Mouse (Mus musculus): ENCODE measurements around the gene Six6.
A peak's percentile ranks its signal among the peaks of the same experiment; 100 is the strongest.

Six6 gene

GRCm38 (mm10) chr12:72939616-72940015 is at the start of gene Six6:
Six6 (plus strand) TSS chr12:72939892.
- no peak for DNase-seq

DNA sequence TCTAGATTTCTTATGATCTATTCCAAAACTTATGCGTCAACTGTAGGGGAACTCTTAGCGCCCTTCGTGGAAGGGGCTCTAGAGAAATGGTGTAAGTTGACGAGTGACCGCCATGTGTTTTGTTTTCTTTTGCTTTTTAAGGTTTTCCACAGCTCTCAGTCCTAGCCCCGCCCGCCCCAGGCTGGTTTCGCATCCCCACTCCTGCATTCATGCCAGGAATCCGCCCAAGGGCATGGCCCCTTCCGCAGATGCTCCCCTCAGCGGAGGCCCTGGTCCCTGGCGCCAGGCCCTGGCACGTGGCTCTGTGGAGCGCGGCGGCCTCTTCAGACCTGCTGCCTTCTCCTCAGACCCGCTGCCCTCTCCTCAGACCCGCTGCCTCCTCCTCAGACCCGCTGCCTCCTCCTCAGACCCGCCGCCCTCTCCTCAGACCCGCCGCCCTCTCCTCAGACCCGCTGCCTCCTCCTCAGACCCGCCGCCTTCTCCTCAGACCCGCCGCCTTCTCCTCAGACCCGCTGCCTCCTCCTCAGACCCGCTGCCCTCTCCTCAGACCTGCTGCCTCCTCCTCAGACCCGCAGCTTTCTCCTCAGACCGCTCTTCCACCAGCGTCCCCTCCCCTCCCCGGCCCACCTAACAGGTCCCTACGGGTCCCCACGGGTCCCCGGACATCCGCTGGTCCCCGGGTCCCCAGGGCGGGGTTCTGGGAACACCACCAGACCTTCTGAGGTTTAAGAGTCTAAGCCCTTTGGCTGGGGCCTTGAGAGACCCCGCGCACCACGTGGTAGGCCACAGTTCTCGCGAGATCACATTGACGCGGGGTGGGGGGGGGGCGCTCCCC is 22.3 kb upstream of the Six6 start:
- peak in 1 of 2 experiments; percentile 41 for DNase-seq

DNA sequence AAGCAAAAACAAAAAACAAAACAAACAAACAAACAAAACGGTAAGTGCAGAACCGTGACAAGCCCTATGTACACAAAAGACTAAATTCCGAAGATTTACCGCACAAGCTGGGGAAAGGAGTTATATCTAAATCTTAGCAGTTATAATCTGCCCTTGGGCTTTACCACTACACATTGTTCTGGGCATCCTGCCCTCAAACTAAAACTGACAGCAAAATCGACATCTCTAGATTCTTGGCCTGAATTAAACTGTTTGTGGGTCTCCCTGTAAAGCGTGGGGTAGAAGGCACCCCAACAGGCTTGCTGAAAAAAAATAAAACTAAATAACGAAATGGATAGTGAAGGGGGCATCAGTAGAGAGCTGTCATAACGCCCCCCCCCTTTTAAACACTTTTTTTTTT is 2.9 kb upstream of the Six6 start:
- no peak for DNase-seq

- no peak for DNase-seq
Measured at GRCm38 (mm10) chr12:72937537-72938120, 2.1 kb upstream of the Six6 start.

DNA sequence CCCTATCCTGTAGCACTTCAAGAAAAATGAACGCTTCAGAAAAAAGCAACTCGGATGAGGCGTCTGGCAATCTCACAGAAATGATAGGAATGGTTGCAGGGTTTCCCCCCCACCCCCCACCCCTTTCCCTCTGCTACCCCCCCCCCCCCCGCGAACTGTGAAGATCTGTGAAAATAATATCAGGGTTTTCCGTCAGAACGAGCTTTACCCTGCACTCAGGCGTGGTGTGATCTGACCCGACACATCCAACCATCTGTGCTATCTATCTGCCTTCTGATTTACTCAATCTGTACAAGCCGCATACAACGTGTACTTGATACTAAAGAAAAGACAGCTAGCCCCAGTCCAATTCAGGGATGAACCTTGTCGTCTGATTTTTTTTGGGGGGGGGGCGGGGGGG is 1.5 kb upstream of the Six6 start:
- DNase-seq, result no peak

- DNase-seq, result no peak
Measured at GRCm38 (mm10) chr12:72938600-72939490, 847 bp upstream of the Six6 start.

- no peak for DNase-seq
Measured at GRCm38 (mm10) chr12:72940071-72940821, 554 bp downstream of the Six6 start, which contains the start of gene 4930447C04Rik. 4930447C04Rik (minus strand) TSS chr12:72940774.

GRCm38 (mm10) chr12:72940822-72941397 is 1.2 kb downstream of the Six6 start:
- no peak for DNase-seq

GRCm38 (mm10) chr12:72941398-72942051 is 1.8 kb downstream of the Six6 start:
- DNase-seq, result no peak

GRCm38 (mm10) chr12:72942171-72942570 is 2.5 kb downstream of the Six6 start:
- DNase-seq, result no peak

DNA sequence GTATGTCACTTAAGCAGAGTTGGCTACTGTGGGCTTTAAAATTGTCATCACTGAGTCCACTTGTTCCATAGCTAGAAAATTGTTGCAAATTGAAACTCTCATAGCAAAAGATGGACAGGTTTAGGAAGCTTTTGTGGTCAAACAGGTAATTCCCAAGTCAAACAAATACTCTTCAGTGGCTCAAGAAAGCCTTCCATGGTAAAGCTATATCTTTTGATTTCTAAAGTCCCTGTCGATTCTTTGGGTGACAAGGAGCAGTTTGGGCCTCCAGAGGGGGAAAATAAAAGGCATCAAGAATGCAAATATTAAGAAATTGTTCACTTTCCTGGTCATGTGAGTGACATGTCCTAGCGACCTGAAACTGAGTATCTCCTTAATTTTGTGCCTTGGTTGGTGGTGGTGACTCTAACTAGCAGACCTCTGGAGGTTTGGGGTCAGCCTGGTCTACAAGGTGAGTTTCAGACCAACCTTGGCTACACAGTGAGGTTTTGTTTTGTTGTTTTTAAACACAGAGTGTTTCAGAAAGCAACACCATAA is 4.0 kb downstream of the Six6 start:
- DNase-seq, result no peak

- DNase-seq, result no peak
Measured at GRCm38 (mm10) chr12:72944411-72945225, 4.9 kb downstream of the Six6 start.

- DNase-seq, result no peak
Measured at GRCm38 (mm10) chr12:72945301-72946063, 5.8 kb downstream of the Six6 start.

- DNase-seq, result no peak
Measured at GRCm38 (mm10) chr12:72946064-72946395, 6.3 kb downstream of the Six6 start.

- no peak for DNase-seq
Measured at GRCm38 (mm10) chr12:72946805-72947204, 7.1 kb downstream of the Six6 start.

DNA sequence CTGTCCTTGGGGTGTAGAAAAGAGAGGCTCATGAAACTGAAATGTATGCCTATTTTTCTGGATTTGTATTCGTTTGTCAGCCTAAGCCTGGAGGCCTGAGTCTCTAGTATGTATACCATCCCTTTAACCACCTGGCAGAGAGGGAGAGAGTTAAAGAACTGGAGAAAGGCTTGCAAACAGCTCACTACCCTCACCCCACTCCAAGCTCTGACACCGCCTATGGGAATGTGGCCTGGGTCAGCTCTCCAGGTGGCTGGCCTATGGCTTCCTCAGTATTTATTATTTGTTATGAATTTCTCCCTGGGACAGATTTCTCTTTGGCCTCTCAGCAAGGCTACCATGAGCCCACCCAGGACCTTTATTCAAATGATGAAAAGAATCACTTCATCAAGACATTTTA is 7.6 kb downstream of the Six6 start:
- no peak for DNase-seq

- no peak for DNase-seq
Measured at GRCm38 (mm10) chr12:72953089-72953488, 13.4 kb downstream of the Six6 start.

- DNase-seq, result no peak
Measured at GRCm38 (mm10) chr12:72953858-72954257, 14.2 kb downstream of the Six6 start.

GRCm38 (mm10) chr12:72954906-72955305 is 15.2 kb downstream of the Six6 start:
- no peak for DNase-seq
